Mouse (Mus musculus) CH12.LX (cell line): ENCODE results near the gene Reg3g. TPM values are rescaled to one million over a fixed set of nuclear protein-coding genes. Genes with fewer than 3 reads are reported as not detected.

Experiments
- DNase-seq: peaks from one replicate; pipeline ENCODE4 v3.0.0-alpha.2; 2013; ENCODE audit errors: extremely low read depth
- H3K27ac ChIP-seq: 2 replicates; pipeline ENCODE4 v1.5.1; 2012; ENCODE audit warnings: low read depth, mild to moderate bottlenecking, control low read depth, moderate library complexity; ENCODE audit not compliant: insufficient read depth
- H3K27me3 ChIP-seq: replicated peaks from 2 replicates; pipeline ENCODE3; 2012; ENCODE audit warnings: inconsistent platforms
- H3K36me3 ChIP-seq, 2 experiments: replicated peaks in 1 of 2; 2 replicates each; pipeline versions ENCODE3 to v1.6.1; 2012; ENCODE audit warnings: inconsistent platforms in 1 of 2, low read length in 1 of 2, mild to moderate bottlenecking in 1 of 2, mixed read lengths in 1 of 2, moderate library complexity in 1 of 2; ENCODE audit not compliant: control insufficient read depth in 1 of 2, insufficient read depth in 1 of 2
- H3K4me1 ChIP-seq, 2 experiments: 2 replicates each; pipeline ENCODE4 v1.6.1; 2012; ENCODE audit warnings: inconsistent platforms in 1 of 2, moderate library complexity in 1 of 2; ENCODE audit not compliant: insufficient read depth in 2 of 2, control insufficient read depth in 1 of 2
- H3K4me2 ChIP-seq: 2 replicates; pipeline ENCODE4 v1.6.1; 2012; ENCODE audit warnings: low read depth, mild to moderate bottlenecking, control low read depth; ENCODE audit not compliant: poor library complexity, insufficient read depth, severe bottlenecking
- H3K4me3 ChIP-seq, 3 experiments: fragments of 150-350 bp in 1 of 3; sonication (generic) in 1 of 3; replicated peaks in 1 of 3; 2 replicates each; pipeline versions ENCODE3 to v1.5.1; 2011 to 2012; ENCODE audit warnings: low read depth in 2 of 3, low read length in 2 of 3, mild to moderate bottlenecking in 2 of 3, moderate library complexity in 2 of 3, control low read depth in 1 of 3, improper control_type of control experiment in 1 of 3, inconsistent platforms in 1 of 3, mixed read lengths in 1 of 3; ENCODE audit not compliant: poor library complexity in 1 of 3
- H3K79me2 ChIP-seq: replicated peaks from 2 replicates; pipeline ENCODE4 v1.6.1; 2012; ENCODE audit warnings: mild to moderate bottlenecking, moderate library complexity; ENCODE audit not compliant: control insufficient read depth, poor library complexity, insufficient read depth, severe bottlenecking; ENCODE audit errors: extremely low read depth
- H3K9ac ChIP-seq: 2 replicates; pipeline ENCODE4 v1.6.1; 2012; ENCODE audit warnings: low read depth, mild to moderate bottlenecking, control low read depth, moderate library complexity; ENCODE audit not compliant: insufficient read depth
- H3K9me3 ChIP-seq: replicated peaks from 2 replicates; pipeline ENCODE3; 2012; ENCODE audit warnings: low read length, inconsistent platforms, mixed read lengths
- CHD2 ChIP-seq: IDR thresholded peaks from 2 replicates; pipeline ENCODE4 v1.6.1; 2011; ENCODE audit warnings: low read length, improper control_type of control experiment
- E2F4 ChIP-seq: IDR thresholded peaks from 2 replicates; pipeline ENCODE4 v1.6.1; 2011; ENCODE audit warnings: low read depth, low read length, improper control_type of control experiment; ENCODE audit not compliant: insufficient replicate concordance
- ELF1 ChIP-seq: IDR thresholded peaks from 2 replicates; pipeline ENCODE4 v1.6.1; 2014; ENCODE audit warnings: low read depth, mild to moderate bottlenecking, inconsistent platforms, low read length, improper control_type of control experiment
- ETS1 ChIP-seq: conservative IDR thresholded peaks from 2 replicates; pipeline ENCODE4 v1.6.1; 2012; ENCODE audit warnings: low read depth, mild to moderate bottlenecking, inconsistent platforms, low read length, improper control_type of control experiment, moderate library complexity
- HCFC1 ChIP-seq: IDR thresholded peaks from 2 replicates; pipeline ENCODE4 v1.6.1; 2012; ENCODE audit warnings: low read depth, mild to moderate bottlenecking, inconsistent platforms, low read length, improper control_type of control experiment
- IRF4 ChIP-seq: IDR thresholded peaks from 2 replicates; pipeline ENCODE4 v1.6.1; 2014; ENCODE audit warnings: low read depth, mild to moderate bottlenecking, inconsistent platforms, low read length, improper control_type of control experiment
- JUN ChIP-seq: IDR thresholded peaks from 2 replicates; pipeline ENCODE4 v1.6.1; 2011; ENCODE audit warnings: low read depth, mild to moderate bottlenecking, low read length, improper control_type of control experiment, moderate library complexity; ENCODE audit not compliant: insufficient read depth
- JUND ChIP-seq: conservative IDR thresholded peaks from 2 replicates; pipeline ENCODE4 v1.6.1; 2011; ENCODE audit warnings: low read depth, low read length, improper control_type of control experiment
- KAT2A ChIP-seq: IDR thresholded peaks from 2 replicates; pipeline ENCODE4 v1.6.1; 2012; ENCODE audit warnings: low read length, improper control_type of control experiment, inconsistent platforms; ENCODE audit not compliant: insufficient replicate concordance
- MAX ChIP-seq: IDR thresholded peaks from 2 replicates; pipeline ENCODE4 v1.6.1; 2011; ENCODE audit warnings: low read length, improper control_type of control experiment
- MAZ ChIP-seq: IDR thresholded peaks from 2 replicates; pipeline ENCODE4 v1.6.1; 2012; ENCODE audit warnings: low read depth, mild to moderate bottlenecking, inconsistent platforms, low read length, improper control_type of control experiment, moderate library complexity
- MXI1 ChIP-seq: IDR thresholded peaks from 2 replicates; pipeline ENCODE4 v1.6.1; 2011; ENCODE audit warnings: mild to moderate bottlenecking, low read depth, low read length, improper control_type of control experiment
- NELFE ChIP-seq: IDR thresholded peaks from 2 replicates; pipeline ENCODE4 v1.6.1; 2011; ENCODE audit warnings: low read depth, low read length, improper control_type of control experiment
- NRF1 ChIP-seq: IDR thresholded peaks from 2 replicates; pipeline ENCODE4 v1.6.1; 2014; ENCODE audit warnings: low read depth, mild to moderate bottlenecking, inconsistent platforms, low read length, improper control_type of control experiment, moderate library complexity
- PAX5 ChIP-seq: IDR thresholded peaks from 2 replicates; pipeline ENCODE4 v1.6.1; 2012; ENCODE audit warnings: low read length, inconsistent platforms, mixed read lengths
- POLR2A ChIP-seq: IDR thresholded peaks from 2 replicates; pipeline ENCODE4 v1.6.1; 2011; ENCODE audit warnings: low read depth, mild to moderate bottlenecking, improper control_type of control experiment, low read length
- POLR2AphosphoS2 ChIP-seq: IDR thresholded peaks from 2 replicates; pipeline ENCODE4 v1.6.1; 2011; ENCODE audit warnings: low read depth, low read length, improper control_type of control experiment
- RCOR1 ChIP-seq: conservative IDR thresholded peaks from 2 replicates; pipeline ENCODE4 v1.6.1; 2012; ENCODE audit warnings: low read depth, mild to moderate bottlenecking, inconsistent platforms, low read length, improper control_type of control experiment
- TBP ChIP-seq: conservative IDR thresholded peaks from 2 replicates; pipeline ENCODE4 v1.6.1; 2011; ENCODE audit warnings: low read depth, low read length, improper control_type of control experiment
- TCF12 ChIP-seq: IDR thresholded peaks from 2 replicates; pipeline ENCODE4 v1.6.1; 2014; ENCODE audit warnings: low read depth, mild to moderate bottlenecking, inconsistent platforms, low read length, improper control_type of control experiment
- UBTF ChIP-seq: IDR thresholded peaks from 2 replicates; pipeline ENCODE4 v1.6.1; 2012; ENCODE audit warnings: low read depth, mild to moderate bottlenecking, inconsistent platforms, low read length, improper control_type of control experiment, moderate library complexity
- USF2 ChIP-seq: conservative IDR thresholded peaks from 2 replicates; pipeline ENCODE4 v1.6.1; 2011; ENCODE audit warnings: low read depth, low read length, improper control_type of control experiment
- ZC3H11A ChIP-seq: IDR thresholded peaks from 2 replicates; pipeline ENCODE4 v1.6.1; 2012; ENCODE audit warnings: low read depth, mild to moderate bottlenecking, inconsistent platforms, low read length, improper control_type of control experiment
- ZKSCAN1 ChIP-seq: IDR thresholded peaks from 2 replicates; pipeline ENCODE4 v1.6.1; 2012; ENCODE audit warnings: low read depth, inconsistent platforms, low read length, improper control_type of control experiment, borderline replicate concordance
- ZMIZ1 ChIP-seq: IDR thresholded peaks from 2 replicates; pipeline ENCODE4 v1.6.1; 2012; ENCODE audit warnings: low read depth, mild to moderate bottlenecking, inconsistent platforms, low read length, improper control_type of control experiment
- ZNF384 ChIP-seq: IDR thresholded peaks from 2 replicates; pipeline ENCODE4 v1.6.1; 2012; ENCODE audit warnings: low read depth, low read length, improper control_type of control experiment, inconsistent platforms
- dilution Hi-C: fragments of 300-500 bp; cut with MboI; formaldehyde crosslinking; loops from 2 replicates; pipeline ENCODE4 v1.14.3; 2020; ENCODE audit warnings: low sequenced_read_pairs; ENCODE audit not compliant: extremely low pct_unique_long_range_greater_than_20kb, extremely low pct_ligation_motif_present
- in situ Hi-C: fragments of 300-500 bp; cut with MboI; formaldehyde crosslinking; loops from 3 replicates; pipeline ENCODE4 v1.14.3; 2019; ENCODE audit warnings: low sequenced_read_pairs, low pct_ligation_motif_present, low pct_unique_long_range_greater_than_20kb, mixed read lengths
- polyA plus RNA-seq: library from polyadenylated mRNA; unstranded; fragments of >175 nt; gene quantifications from 2 replicates; pipeline ENCODE4 v1.2.1, GENCODE M21; 2012; ENCODE audit warnings: low read depth; ENCODE audit not compliant: insufficient read length
- total RNA-seq, 2 experiments: library from RNA; depleted of rRNA; stranded (reverse); fragments of 300-350 nt in 1 of 2; fragments of >200 nt in 1 of 2; gene quantifications; 2 replicates each; pipeline ENCODE4 v1.2.3; 2012 to 2014

Reg3g gene
- total and polyA plus RNA-seq, 3 experiments, result not detected

DNA sequence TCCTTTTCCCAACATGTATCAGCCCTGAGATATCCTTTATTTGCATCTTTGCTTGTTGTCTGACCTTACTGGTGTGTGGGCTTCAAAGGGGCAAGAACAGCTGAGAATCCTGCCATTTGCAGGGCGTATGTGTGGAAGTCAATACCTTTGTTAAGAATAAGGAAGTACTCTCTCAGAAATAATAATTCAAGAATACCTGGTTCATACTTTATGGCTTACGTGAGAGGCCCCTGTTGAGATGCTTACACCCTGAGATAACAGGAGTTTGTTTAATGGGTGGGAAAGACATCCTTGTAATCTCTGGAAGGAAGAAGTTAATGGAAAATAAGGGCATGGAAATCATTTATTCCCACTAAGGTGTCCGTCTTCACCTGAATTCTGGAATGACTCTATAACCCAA is 26.0 kb upstream of the Reg3g start:
- no peak for TF ChIP-seq NRF1
- TF ChIP-seq ZC3H11A, result no peak
- no peak for TF ChIP-seq HCFC1
- no peak for TF ChIP-seq NELFE
- TF ChIP-seq IRF4, result no peak
- no peak for TF ChIP-seq JUND
- no peak overlapping the region for H3K9ac ChIP-seq
- dilution Hi-C loops, result no loop called here
- no peak overlapping the region for H3K4me3 ChIP-seq
- in situ Hi-C loops, result no loop called here
- no peaks in the 10 kb centered on the region for H3K36me3 ChIP-seq
- H3K79me2 ChIP-seq, result no peaks in the 10 kb centered on the region
- no peak overlapping the region for H3K27ac ChIP-seq
- no peaks in the 10 kb centered on the region for H3K27me3 ChIP-seq
- H3K4me1 ChIP-seq, result no peaks in the 10 kb centered on the region
- H3K9me3 ChIP-seq, result peaks cover 41% of the 10 kb centered on the region
- no peak overlapping the region for H3K4me2 ChIP-seq
- no peak for DNase-seq

DNA sequence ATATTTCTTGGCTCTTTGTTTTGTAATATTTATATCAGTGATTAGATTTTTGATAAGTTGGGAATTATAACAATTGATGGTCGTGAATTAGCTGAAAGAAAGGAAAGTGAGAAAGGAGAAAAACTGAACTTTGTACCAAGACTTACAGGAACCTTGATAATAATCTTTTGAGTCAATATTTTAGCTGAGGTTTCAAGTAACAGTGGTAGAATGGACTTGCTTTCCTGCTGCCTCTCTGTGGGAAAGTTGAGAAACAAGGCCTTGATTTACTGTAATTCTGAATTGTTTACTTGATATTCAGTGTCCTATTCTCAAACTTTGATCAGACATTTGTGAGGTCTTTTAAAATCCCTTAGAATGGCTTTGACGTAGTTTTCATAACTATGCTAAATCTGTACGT is 615 bp upstream of the Reg3g start:
- H3K27me3 ChIP-seq, result no peaks in the 10 kb centered on the region
- dilution Hi-C loops, result no loop called here
- DNase-seq, result no peak
- no peak overlapping the region for H3K9ac ChIP-seq
- H3K36me3 ChIP-seq, result no peaks in the 10 kb centered on the region
- H3K4me3 ChIP-seq, result no peak overlapping the region
- H3K79me2 ChIP-seq, result no peaks in the 10 kb centered on the region
- H3K4me1 ChIP-seq, result no peaks in the 10 kb centered on the region
- H3K4me2 ChIP-seq, result no peak overlapping the region
- H3K27ac ChIP-seq, result no peak overlapping the region
- TF ChIP-seq JUND (no peak), MAX (no peak), MAZ (no peak), ETS1 (no peak), ZNF384 (no peak), POLR2AphosphoS2 (no peak), POLR2A (no peak), ELF1 (no peak), TBP (no peak), E2F4 (no peak), PAX5 (no peak), CHD2 (no peak), IRF4 (no peak)
- TF ChIP-seq, all 38 proteins: peak for 0
- in situ Hi-C loops, result no loop called here
- peaks cover 37% of the 10 kb centered on the region for H3K9me3 ChIP-seq

DNA sequence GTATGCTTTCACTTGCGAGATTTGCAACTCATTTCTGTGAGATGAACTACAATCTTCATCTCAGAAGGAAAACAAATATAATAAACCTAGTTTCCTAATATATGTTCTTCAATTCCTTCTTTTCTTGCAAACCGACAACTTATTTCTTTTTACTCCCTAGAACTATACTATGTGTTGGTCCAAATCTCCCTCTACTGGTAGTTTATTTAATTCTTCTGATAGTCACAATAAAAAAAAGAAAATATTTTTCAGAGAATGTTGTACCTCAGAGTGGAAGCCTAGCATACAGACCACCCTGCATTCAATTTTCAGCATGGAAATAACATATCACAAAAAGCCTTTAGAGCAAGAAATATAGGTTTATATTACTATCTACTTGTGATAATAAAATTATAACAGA is 5.4 kb downstream of the Reg3g start:
- in situ Hi-C loops (no loop called here), dilution Hi-C loops (no loop called here)
- Histone ChIP-seq H3K79me2 (no peaks in the 10 kb centered on the region), H3K9ac (no peak overlapping the region), H3K4me2 (no peak overlapping the region), H3K27ac (no peak overlapping the region), H3K27me3 (no peaks in the 10 kb centered on the region), H3K9me3 (peaks cover 44% of the 10 kb centered on the region), H3K36me3 (no peaks in the 10 kb centered on the region), H3K4me3 (no peak overlapping the region), H3K4me1 (no peaks in the 10 kb centered on the region)
- no peak for TF ChIP-seq MXI1
- TF ChIP-seq NELFE, result no peak
- TF ChIP-seq UBTF, result no peak
- no peak for TF ChIP-seq PAX5
- no peak for TF ChIP-seq ZC3H11A
- TF ChIP-seq RCOR1, result no peak
- no peak for TF ChIP-seq NRF1
- no peak for TF ChIP-seq ZMIZ1
- TF ChIP-seq POLR2A, result no peak
- TF ChIP-seq ZKSCAN1, result no peak
- TF ChIP-seq TBP, result no peak
- TF ChIP-seq KAT2A, result no peak
- no peak for TF ChIP-seq USF2
- no peak for TF ChIP-seq JUN
- TF ChIP-seq TCF12, result no peak
- DNase-seq, result no peak
